Mouse (Mus musculus): Measurements from ENCODE around the gene B3gnt9.

B3gnt9 gene

GRCm38 (mm10) chr8:105209153-105210110 is 45.5 kb downstream of the B3gnt9 start:
- no peak for DNase-seq

- DNase-seq: no peak
These were observed 47.2 kb downstream of the B3gnt9 start for GRCm38 (mm10) chr8:105207675-105208273.

- DNase-seq: no peak
These were observed 48.1 kb downstream of the B3gnt9 start for GRCm38 (mm10) chr8:105206766-105207275.

- no peak for DNase-seq
These were observed 49.2 kb downstream of the B3gnt9 start for GRCm38 (mm10) chr8:105205748-105206147.

Measured in cerebellum, adult 18-20 months (tissue).